Mouse (Mus musculus): Measurements from ENCODE around the gene Wdr43.

The Wdr43 gene

DNA sequence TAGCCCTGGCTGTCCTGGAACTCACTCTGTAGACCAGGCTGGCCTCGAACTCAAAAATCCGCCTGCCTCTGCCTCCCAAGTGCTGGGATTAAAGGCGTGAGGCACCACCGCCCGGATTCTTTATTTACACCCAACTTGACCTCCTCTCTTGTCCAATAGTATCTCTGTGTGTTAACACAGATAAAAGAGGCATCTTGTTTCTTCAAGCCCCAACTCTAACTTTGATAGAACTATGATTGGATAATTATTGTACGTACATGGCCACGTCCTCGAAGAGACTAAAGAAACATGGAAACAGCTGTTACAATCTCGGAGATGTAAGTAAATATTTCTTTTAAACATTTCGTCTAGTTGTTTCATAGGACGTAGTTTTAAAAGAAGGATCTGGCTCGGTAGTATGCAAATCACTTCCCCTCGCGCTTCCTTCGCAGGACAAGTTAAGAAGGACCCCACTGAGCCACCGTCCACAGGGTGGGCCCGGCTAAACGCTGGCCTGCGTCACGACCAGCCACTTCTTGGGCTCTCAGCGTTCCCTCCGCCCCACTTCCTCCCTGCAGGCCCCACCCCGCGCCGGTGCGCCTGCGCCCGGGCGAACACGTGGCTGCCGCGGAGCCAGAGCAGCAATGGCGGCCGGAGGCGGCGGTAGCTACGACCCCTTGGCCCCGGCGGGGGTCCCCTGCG is at the start of gene Wdr43:
Gene Wdr43, plus strand, starts transcription at position 258 of the 681 bp plus-strand sequence.
- DNase-seq = peak; percentile 98

DNA sequence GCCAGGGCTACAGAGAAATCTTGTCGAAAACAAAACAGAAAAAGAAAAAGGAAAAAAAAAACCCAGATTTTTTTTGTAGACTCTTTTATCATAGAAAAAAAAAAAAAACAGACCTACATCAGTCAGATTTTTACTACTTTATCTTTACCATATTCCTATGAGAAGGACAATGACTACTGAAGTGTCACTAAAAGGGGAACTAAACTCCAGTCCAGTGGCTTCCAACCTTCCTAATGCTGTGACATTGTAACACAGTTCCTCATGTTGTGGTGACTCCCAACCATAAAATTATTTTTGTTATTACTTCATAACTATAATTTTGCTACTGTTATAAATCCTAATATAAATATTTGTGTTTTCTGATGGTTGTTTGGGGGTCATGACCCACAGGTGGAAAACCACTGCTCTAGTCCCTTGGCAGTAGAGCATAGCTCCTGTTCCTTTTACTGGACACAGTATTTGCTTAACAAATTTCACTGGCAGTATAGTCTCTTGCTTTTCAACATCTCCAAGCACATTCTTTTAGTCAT is 36.5 kb upstream of the Wdr43 start:
- DNase-seq = no peak

DNA sequence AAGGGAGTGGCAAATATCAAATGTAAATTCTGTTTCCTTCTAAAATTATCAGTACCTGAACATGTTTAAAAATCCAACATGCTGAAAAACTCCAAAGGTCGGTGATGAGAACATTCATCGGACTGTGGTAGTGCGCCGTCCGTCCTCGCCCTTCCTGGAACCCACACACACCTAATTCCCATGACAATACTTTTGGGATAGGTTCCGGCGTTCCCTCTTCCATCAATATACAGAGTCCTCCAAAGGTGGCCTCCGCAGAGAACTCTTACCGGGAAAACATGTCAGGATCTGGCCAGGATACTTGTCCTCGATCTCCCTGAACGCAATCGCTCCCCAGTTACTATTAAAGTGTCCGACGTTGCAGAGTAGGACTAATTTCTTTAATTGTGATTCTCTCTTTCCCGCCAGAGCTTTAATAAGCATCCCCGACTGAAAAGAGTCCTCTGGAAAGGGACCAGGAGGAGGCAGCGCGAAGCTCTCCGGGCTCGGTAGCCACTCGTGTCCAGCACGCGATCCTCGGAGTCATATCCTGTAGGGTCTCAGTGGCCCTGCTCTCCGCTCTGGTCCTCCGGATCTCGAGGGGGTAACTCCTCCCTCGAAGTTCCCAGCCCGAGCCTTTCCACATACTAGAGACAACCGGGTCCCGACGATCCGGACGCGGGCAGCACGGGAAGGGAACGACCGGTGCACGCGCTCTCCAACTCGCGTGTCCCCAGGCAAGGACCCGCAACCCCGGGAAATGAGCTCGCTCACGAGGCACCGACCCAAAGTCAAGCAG is 17.6 kb upstream of the Wdr43 start:
- no peak for DNase-seq

DNA sequence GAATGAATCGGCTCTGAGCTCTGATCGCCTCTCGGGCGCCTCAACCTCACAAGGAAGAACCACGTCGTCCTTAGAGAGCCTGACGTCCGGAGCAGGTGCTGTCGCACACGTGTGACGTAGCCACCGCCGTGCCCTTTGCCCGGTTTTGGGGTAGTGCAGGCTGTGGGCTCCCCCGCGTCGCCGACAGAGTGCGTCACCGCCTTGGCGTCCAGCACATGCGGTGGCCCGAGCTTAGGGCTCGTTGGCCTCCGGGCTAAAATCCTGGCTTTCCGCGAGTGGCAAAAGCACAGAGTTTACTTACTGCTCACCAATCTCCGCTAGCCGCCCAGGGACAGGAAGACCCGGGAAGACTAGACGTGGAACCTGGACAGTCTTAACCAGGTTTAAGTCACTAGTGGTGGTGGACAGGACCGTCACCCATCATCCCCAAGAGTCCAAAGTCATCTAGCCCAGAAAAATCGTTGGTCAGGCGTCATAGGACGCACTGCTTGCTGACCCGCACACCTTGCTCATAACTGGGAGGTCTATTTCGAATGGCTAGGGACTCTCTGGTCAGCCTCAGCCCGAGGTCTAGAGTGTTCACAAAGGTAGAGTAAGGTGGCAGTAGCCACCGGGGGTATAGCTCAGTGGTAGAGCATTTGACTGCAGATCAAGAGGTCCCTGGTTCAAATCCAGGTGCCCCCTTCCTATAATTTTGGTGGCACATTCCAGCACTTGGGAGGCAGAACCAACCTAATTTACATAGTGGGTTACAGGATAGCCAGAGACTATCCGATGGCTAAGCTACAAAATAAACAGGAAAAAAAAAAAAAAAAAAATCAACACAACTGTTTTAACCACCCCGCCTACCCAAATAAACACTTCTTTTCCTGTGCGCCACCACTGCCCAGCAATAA is 16.8 kb upstream of the Wdr43 start:
- peak; percentile 94 for DNase-seq

DNA sequence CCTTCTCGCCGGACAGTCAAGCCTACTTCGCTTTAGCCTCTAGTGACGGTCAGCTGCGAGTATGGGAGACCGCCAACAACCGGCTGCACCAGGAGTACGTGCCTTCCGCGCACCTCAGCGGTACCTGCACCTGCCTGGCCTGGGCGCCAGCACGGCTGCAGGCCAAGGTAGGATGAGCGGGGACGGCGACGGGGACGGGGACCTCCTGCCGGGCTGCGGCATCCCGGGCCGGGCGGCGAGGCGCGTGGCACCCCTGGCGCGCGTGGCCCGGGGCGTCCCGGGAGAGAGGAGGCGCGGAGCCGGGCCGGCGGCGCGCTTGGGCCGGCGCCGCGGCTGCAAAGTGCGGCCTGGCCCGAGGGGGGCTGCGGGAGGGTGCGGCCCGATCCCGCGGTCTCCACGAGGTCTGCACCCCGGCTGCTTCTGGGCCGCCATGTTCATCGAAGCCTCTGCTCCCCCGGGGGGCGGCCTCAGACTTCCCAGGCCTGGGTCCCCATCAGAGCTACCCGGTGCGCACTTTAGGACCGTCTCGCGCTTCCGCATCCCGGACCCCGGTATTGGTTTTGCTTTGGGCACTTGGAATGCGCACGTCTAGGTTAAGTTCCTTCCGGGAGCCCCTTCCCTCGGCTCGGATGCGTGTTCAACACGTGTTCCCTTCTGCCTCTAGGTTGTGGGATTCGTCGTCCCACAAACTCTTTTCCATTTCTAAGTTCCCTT is 781 bp downstream of the Wdr43 start:
- peak; percentile 19 for DNase-seq

DNA sequence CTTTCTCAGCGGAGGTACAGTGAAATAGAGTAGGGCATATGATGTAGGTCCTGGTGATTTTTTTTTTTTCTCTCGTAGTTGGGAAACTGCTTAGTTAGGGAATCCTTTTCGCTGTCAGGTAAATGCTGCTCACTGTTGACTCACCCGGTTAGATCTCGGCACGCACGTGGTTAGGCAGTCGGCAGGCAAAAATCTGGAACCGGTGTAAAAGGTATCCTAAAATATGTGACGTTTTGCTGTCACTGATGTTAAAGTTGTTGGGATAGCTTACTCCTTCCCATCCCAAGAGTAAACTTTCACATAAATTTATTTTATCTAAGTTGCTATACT is 1.3 kb downstream of the Wdr43 start:
- DNase-seq = no peak

DNA sequence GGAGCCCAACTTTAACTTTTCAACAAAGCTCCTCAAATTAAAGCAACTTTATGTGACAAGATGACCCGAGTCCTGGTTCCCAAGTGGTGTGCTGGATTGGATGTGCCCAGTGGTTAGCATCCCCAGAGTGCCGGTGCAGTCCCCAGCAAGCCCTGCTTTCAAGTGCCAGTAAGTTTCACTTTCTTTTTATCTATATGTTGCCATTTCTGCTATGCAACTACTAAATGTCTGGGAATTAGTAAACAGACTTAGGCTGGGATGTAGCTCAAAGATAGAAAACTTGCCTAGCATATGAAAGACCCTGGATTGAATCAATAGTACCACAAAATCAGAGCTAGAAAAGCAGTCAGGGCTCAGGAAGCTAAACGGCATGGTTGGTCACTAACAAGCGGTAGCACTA is 2.3 kb downstream of the Wdr43 start:
- no peak for DNase-seq

DNA sequence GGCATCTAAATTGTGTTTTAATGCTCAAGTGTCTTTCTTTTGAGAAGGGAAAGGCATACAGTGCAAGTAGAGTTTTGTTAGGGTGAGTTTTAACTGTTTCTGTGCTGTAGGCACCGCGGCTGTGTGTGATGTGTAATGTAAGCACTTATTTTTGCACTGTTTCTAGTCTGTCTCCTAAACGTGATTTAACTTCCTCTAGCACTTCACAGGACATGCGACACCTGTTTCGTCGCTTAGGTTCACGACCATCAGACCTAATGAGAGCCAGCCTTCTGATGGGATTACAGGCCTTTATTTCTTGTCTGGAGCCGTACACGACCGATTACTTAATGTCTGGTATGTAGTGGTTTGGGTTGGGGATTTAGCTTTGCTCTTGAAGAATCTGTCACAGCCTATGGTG is 16.1 kb downstream of the Wdr43 start:
- DNase-seq = no peak

DNA sequence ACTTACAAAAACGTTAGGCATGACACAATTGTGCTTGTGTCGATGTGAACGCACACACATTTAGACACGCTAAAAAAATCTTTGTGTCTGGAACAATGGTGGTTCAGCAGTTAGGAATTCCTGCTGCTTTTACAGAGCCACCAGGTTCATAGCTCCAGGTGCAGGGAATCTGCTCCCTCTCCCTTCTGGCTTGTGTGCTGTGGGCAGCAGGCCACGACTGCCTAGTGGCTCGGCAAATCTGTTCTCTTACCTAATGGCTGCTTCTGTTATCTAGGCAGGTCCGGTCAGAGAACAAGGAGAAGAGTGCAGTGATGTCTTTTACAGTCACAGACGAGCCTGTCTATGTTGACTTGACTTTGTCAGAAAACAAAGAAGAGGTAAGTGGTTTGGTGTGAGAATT is 17.7 kb downstream of the Wdr43 start:
- DNase-seq = no peak

DNA sequence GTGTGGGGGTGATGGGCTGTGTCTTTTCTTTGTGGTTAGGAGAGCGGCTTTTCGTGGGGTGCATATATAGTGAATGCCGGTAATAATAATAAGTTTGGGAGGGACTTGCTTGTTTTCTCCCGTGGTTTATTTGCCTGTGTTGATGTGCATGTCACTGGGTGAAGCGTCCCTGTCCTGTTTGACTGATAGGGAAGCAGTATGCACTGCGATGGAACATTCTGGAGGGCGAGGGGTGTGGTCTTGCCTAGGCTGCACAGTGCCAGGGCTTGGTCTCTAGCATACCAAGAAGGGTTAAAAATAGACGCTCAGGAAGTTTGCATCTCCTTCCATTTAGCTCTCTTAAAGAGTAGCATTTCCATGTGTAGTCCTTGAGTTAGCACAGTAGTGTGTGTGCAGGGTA is 21.1 kb downstream of the Wdr43 start:
- no peak for DNase-seq

DNA sequence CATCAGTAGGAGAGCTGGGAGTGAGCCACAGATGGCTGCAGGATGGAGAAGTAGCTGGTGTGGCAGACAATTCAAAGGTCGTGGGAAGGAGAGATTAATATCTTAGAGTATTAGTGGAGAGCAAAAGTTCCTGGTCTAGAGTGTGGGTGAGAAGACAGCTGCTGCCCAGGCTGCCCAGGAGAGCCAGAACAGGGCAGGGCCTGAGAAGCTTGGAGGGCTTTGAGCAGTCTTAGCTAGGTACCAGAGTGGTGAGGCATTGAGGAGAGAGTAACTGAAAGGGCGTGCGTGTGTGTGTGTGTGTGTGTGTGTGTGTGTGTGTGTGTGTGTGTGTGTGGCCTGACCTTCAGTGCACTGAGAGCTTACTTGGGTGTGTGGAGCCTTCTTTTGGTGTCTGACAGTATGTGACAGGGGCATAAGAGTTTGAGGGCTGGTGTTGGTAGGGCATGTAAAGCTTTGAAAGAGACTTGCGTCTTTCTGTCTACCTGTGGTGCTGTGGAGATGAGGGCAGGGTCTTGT is 22.1 kb downstream of the Wdr43 start:
- DNase-seq = no peak

DNA sequence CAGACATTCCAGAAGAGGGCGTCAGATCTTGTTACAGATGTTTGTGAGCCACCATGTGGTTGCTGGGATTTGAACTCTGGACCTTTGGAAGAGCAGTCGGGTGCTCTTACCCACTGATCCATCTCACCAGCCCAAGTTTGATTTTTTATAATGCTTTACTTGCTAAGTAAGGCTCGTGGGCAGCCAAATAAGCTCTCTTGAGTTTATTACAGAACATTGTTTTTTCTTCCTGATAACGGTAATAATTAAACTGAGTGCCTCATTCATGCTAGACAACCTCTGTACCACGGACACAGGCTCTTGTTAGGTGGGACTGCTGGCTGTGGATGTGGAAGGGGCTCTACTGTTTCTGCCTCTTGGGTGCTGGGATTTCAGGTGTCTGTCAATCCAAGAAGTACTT is 23.4 kb downstream of the Wdr43 start:
- DNase-seq = peak; percentile 67

DNA sequence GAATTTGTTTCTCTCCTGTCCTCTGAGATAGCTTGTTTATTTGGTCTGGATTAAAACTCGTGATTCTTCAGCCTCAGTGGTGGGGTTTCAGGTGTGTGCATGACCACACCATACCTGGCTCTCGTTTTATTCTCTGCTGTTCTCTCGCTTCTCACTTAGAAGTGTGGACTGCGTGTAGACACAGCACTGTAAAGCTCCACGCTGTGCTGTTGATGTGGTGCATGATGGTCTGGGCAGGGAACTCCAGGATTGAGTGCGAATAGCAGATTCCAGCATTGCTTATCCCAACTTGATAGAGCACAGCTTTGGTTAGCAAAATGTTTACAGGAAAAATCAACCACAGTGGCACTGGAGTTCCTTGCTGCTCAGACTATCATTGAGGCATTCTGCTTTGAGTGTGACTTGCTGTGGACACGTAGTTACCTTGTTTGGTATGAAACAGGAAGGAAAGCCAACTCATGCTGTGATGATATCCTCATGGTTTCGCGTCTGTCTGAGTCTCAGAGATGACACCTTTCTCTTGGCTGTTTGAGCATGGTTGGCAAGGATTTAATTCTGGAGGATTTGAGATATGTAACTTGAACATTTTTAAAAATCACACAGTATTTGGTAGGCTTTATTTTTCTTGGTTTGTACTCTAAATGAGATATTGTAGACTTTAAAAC is 24.9 kb downstream of the Wdr43 start:
- DNase-seq = no peak

DNA sequence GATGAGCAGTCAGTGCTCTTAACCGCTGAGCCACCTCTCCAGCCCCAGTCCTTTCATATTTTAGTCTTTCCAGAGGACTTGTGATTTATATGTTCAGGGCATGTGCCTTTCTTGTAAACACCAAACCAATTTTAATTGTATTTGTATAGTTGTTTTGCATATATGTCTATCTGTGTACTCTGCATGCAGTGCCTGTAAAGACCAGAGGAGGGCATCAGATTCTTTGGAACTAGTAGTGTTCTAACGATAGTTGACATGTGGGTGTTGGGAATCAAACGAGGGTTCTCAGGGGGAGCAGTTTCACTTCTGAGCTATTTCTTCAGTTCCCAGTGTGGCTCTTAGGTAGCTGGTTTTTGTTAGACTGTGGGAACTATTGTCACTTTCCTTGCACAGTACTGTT is 26.5 kb downstream of the Wdr43 start:
- no peak for DNase-seq

DNA sequence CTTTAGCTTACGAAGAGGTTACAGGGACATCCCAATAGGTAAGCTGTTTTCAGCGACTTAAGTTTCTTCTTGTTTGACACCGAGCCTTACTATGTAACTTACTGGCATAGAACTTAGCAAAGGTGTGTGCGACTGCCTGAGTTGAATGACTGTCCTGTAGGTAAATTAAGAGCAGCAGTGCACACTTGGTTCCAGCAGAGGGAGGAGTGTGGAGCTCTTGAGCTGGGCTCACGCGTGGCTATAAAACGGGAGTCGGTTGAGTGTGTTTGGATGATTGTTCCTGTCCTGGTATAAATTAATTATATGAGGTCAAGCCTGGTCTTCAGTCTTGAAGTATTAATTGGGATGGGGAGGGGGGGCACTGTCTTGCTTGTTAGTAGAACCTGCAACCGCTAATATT is 34.3 kb downstream of the Wdr43 start:
- no peak for DNase-seq

DNA sequence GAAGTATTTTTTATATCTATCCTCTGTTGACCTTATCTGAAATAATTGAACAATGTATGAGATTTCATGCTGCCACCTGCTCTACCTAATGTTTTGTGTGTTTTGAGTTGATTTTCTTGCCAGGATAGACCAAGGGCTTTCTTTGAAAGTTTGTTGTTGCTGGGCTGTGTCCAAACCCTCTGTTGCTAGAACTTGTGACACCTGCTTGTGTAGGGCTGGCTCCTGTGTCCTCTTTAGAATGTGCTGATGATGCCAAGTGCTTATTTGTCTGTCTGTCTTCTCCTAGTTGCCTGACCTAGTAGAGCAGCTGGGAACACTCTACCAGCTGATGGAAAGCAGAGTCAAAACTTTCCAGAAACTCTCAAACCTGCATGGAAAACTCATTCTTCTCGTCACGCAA is 36.8 kb downstream of the Wdr43 start:
- DNase-seq = no peak

DNA sequence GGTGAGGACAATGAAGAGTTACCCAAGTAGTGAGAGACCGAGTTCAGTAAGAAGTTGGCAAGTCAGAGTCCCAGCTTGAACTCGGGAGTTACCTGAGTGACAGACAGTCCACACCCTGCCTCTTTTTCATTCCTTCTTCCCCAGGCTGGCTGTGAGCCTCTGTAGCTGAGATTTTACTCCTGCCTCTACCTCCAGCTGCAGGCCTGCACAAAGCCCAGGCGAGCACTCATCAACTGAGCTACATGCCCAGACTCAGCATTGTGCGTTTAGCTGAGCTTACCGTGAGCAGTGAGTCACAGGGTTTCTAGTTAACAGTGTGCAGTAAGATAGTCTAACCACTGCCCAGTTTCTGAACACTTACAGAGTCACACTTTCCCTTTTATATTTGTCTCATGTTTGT is 37.2 kb downstream of the Wdr43 start:
- no peak for DNase-seq

DNA sequence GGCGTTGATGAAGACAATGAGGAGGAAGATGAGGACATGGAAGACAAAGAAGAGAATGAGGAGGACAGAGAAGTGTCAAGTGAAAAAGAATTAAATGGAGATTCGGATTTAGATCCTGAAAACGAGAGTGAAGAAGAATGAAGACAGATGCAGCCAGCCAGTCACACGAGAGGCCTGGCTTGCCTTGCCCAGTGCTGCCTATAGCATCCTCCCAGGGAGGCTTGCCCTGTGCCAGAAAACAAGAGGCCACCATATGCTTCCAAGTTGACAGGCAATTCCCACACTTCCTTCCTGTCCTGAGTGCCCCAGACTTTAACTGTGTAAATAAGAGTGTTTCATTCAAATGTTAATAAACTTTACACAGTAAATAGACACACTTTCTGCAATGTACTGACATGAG is 41.8 kb downstream of the Wdr43 start:
- DNase-seq = no peak

DNA sequence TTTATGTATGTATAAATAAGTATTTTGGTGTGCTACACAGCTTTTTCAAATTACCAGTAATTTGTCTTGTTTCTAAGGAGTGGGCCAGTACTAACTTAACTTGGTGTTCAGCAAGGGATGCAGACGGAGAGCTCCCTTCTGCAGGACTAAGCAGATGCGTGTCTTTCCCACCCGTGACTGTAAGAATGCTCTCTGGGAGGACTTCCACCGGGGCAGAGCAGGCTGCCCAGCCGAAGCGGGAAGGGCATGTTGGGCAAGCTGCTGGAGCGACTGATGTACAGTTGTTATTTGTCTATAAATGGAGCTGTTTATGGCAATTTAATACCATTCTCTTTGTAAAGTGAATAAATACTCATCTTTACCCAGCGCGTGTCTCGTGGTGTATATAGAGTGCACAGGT is 43.0 kb downstream of the Wdr43 start:
- DNase-seq = no peak

DNA sequence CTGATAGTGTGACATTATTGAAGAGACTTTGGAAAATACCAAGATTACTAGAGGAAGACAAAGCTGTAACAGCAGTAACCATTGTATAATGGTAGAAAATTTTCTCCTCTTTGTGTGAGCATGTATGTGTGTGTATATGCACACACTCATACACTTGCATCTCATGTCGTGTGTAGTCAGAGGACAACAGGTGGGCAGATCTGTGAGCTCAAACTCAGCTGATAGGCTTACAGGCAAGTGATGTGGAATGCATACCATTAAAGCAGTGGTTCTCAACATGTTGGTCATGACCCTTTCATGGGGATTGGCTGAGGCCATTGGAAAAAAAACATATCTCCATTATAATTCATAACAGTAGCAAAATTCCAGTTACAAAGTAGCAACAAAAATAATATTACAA is 44.7 kb downstream of the Wdr43 start:
- no peak for DNase-seq

DNA sequence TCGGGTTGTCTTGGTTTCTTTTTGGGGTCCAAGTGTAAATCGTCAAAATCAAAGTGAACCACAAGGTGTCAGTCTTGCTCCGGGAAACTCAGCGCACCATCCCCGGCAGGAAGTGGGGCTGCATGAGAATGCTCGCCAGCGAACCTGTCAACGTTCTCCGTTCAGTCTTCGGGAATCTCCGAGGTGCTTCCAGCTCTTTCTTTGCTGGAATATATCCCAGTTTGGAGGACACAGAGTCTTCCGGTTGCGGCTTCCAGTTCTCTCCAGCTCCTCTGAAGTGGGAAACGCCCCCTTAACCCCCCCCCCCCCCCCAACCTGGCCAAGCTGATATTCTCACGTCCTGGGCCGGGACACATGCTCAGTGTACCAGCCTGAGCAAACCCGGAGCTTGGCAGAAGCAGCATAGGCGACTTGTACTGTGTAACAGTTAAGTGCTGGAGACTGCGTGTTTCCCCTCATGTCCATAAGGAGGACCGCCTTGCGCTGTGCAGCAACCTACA is 47.1 kb downstream of the Wdr43 start:
- peak; percentile 77 for DNase-seq

DNA sequence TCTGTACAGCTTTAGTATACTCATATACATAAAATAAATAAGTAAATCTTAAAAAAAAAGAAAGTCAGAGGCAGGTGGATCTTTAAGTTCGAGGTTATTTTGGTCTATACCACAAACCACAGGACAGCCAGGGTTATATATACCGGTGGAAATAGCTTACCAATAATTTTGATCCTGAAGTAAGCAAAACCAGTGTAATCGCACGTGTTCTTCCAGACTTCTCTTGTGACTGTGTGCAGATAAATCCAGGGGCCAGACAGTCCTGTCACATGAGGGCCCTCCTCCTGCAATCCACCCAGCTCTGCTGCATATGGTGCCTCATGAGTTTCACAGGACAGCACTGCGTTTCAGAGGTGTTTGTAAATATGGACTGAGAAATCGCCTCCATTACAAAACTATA is 47.8 kb downstream of the Wdr43 start:
- no peak for DNase-seq

All from kidney, adult 9 months (tissue).